In genomic region chr3:98339706-98340109, GRCm38 (mm10) we compare ENCODE assay signal across 8 mouse cellular contexts. TPM values are rescaled to one million over a fixed set of nuclear protein-coding genes. Genes with fewer than 3 reads are reported as not detected.
A peak's percentile ranks its signal among the peaks of the same experiment; 100 is the strongest.
DNase-seq lines count a peak whose midpoint lies in the region; ATAC-seq and TF ChIP-seq lines count a peak whose summit lies in the region.
"Not testable (repeated sequence)": the region's sequence is repeated elsewhere in the genome, so short reads cannot be mapped to it uniquely, and the experiment has no call there.

Phgdh (minus strand) TSS chr3:98339990.

- peak; percentile 89 for ATAC-seq in CD4-positive, CD25-positive, alpha-beta regulatory T cell, adult 4 months
- ATAC-seq in forebrain, embryonic 11.5 days (replicated peaks; ENCODE audit: low FRiP score): peak; percentile 88
- ATAC-seq in heart, embryonic 15.5 days (replicated peaks; ENCODE audit: insufficient number of reproducible peaks, insufficient read depth, low FRiP score, low read depth): peak; percentile 59
- peak; percentile 81 for ATAC-seq in kidney, postnatal 0 days (replicated peaks; ENCODE audit: low FRiP score, low read depth)
- ATAC-seq in liver, embryonic 11.5 days (replicated peaks; ENCODE audit: low FRiP score): peak; percentile 78
- ATAC-seq in stomach, embryonic 15.5 days (ENCODE audit: insufficient read depth, low FRiP score, low read depth): peak; percentile 77

- H3K79me2 ChIP-seq in myocyte (ENCODE audit: control insufficient read depth, insufficient read depth): peaks cover 42% of the 10 kb centered on the region

- not testable (repeated sequence) for H3K9me3 ChIP-seq in forebrain, embryonic 11.5 days (ENCODE audit: control insufficient read depth, low read length); heart, embryonic 15.5 days (replicated peaks); kidney, postnatal 0 days (replicated peaks; ENCODE audit: low read length); liver, embryonic 11.5 days (ENCODE audit: control insufficient read depth, low read length); stomach, embryonic 15.5 days

- peak within 1 kb of the TSS; percentile 74 for H3K9ac ChIP-seq in forebrain, embryonic 11.5 days (ENCODE audit: low read length)
- peak within 1 kb of the TSS; percentile 61 for H3K9ac ChIP-seq in heart, embryonic 15.5 days
- H3K9ac ChIP-seq in kidney, postnatal 0 days (ENCODE audit: low read depth, low read length): peak within 1 kb of the TSS; percentile 60
- H3K9ac ChIP-seq in liver, embryonic 11.5 days (ENCODE audit: low read depth, low read length): peak within 1 kb of the TSS; percentile 89
- peak within 1 kb of the TSS; percentile 56; the same call in 1 of the 2 replicates for H3K9ac ChIP-seq in stomach, embryonic 15.5 days

- peak within 1 kb of the TSS; percentile 45 for H3ac ChIP-seq in myocyte (ENCODE audit: control insufficient read depth, insufficient read length)

- peak; percentile 58 for TF ChIP-seq POLR2A in myocyte (IDR thresholded peaks at IDR 0.05; ENCODE audit: insufficient read length, low read depth)

- H3K27me3 ChIP-seq in forebrain, embryonic 11.5 days (ENCODE audit: control insufficient read depth, insufficient read depth, low read length); heart, embryonic 15.5 days; kidney, postnatal 0 days (ENCODE audit: insufficient read depth, low read length); liver, embryonic 11.5 days (replicated peaks; ENCODE audit: control insufficient read depth, insufficient read depth, low read length); myocyte (ENCODE audit: control insufficient read depth, insufficient read depth, insufficient read length); stomach, embryonic 15.5 days (replicated peaks): not testable (repeated sequence)

- H3K27ac ChIP-seq in forebrain, embryonic 11.5 days (ENCODE audit: low read depth, low read length): peak within 1 kb of the TSS; percentile 39
- peak within 1 kb of the TSS; percentile 52 for H3K27ac ChIP-seq in heart, embryonic 15.5 days
- H3K27ac ChIP-seq in kidney, postnatal 0 days: peak within 1 kb of the TSS; percentile 72
- H3K27ac ChIP-seq in liver, embryonic 11.5 days (ENCODE audit: low read depth, low read length): peak within 1 kb of the TSS; percentile 82
- peak within 1 kb of the TSS; percentile 78 for H3K27ac ChIP-seq in stomach, embryonic 15.5 days

- not testable (repeated sequence) for H3K36me3 ChIP-seq in forebrain, embryonic 11.5 days (ENCODE audit: control insufficient read depth, insufficient read depth, low read length); heart, embryonic 15.5 days; kidney, postnatal 0 days (ENCODE audit: insufficient read depth, low read length); liver, embryonic 11.5 days (ENCODE audit: control insufficient read depth, insufficient read depth, low read length); myocyte (ENCODE audit: control insufficient read depth, insufficient read depth); stomach, embryonic 15.5 days

- DNase-seq in c-Kit-positive CD71-negative TER-119-negative erythroid progenitor cells, embryonic 14.5 days (ENCODE audit: low read depth): peak; percentile 71
- peak; percentile 88 for DNase-seq in forebrain, embryonic 11.5 days (ENCODE audit: low spot score)
- peak; percentile 92 for DNase-seq in kidney, postnatal 0 days (ENCODE audit: low spot score)
- DNase-seq in liver, embryonic 11.5 days (ENCODE audit: low spot score): peak; percentile 74

- not testable (repeated sequence) for TF ChIP-seq CTCF in kidney, postnatal 0 days (IDR thresholded peaks at IDR 0.05; ENCODE audit: low read depth)

- H3K4me3 ChIP-seq in forebrain, embryonic 11.5 days (ENCODE audit: low read depth, low read length): peak within 1 kb of the TSS; percentile 73
- H3K4me3 ChIP-seq in heart, embryonic 15.5 days: peak within 1 kb of the TSS; percentile 64
- peak within 1 kb of the TSS; percentile 56 for H3K4me3 ChIP-seq in kidney, postnatal 0 days (replicated peaks; ENCODE audit: low read depth, low read length)
- H3K4me3 ChIP-seq in liver, embryonic 11.5 days (ENCODE audit: low read depth, low read length): peak within 1 kb of the TSS; percentile 81
- H3K4me3 ChIP-seq in myocyte: peak within 1 kb of the TSS; percentile 100
- H3K4me3 ChIP-seq in stomach, embryonic 15.5 days (replicated peaks): peak within 1 kb of the TSS; percentile 61

- H3K4me1 ChIP-seq in forebrain, embryonic 11.5 days (replicated peaks; ENCODE audit: control insufficient read depth, insufficient read depth, low read length): not testable (repeated sequence)
- H3K4me1 ChIP-seq in heart, embryonic 15.5 days (replicated peaks): peaks cover 23% of the 10 kb centered on the region
- peaks cover 20% of the 10 kb centered on the region; the same call in 1 of the 2 replicates for H3K4me1 ChIP-seq in kidney, postnatal 0 days (replicated peaks; ENCODE audit: insufficient read depth, low read length)
- peaks cover 33% of the 10 kb centered on the region for H3K4me1 ChIP-seq in liver, embryonic 11.5 days (replicated peaks; ENCODE audit: control insufficient read depth, insufficient read depth, low read length)
- H3K4me1 ChIP-seq in stomach, embryonic 15.5 days: peaks cover 18% of the 10 kb centered on the region

- under 1% methylated on average over 10 of the region's 10 CpGs for WGBS in forebrain, embryonic 11.5 days
- under 1% methylated on average over 10 of the region's 10 CpGs for WGBS in heart, embryonic 15.5 days
- 2% methylated on average over 9 of the region's 10 CpGs for WGBS in kidney, postnatal 0 days
- WGBS in liver, embryonic 11.5 days: 0% methylated on average over 10 of the region's 10 CpGs
- 0% methylated on average over 10 of the region's 10 CpGs for WGBS in stomach, embryonic 15.5 days

- peak within 1 kb of the TSS; percentile 82 for H3K4me2 ChIP-seq in forebrain, embryonic 11.5 days (ENCODE audit: low read depth, low read length, severe bottlenecking)
- peak within 1 kb of the TSS; percentile 96 for H3K4me2 ChIP-seq in heart, embryonic 15.5 days
- peak within 1 kb of the TSS; percentile 93 for H3K4me2 ChIP-seq in kidney, postnatal 0 days (ENCODE audit: low read length)
- H3K4me2 ChIP-seq in liver, embryonic 11.5 days: peak within 1 kb of the TSS; percentile 93
- peak within 1 kb of the TSS; percentile 88 for H3K4me2 ChIP-seq in myocyte (ENCODE audit: low read depth)
- peak within 1 kb of the TSS; percentile 94 for H3K4me2 ChIP-seq in stomach, embryonic 15.5 days

TF ChIP-seq in myocyte, 11 proteins besides CTCF, POLR2A, EP300 and RAD21:
- TF ChIP-seq POLR2AphosphoS2 (IDR thresholded peaks at IDR 0.05; ENCODE audit: insufficient read length, low read depth): peak; percentile 59
- peak; percentile 62 for TF ChIP-seq E2F4 (IDR thresholded peaks at IDR 0.05; ENCODE audit: insufficient read depth)
TF ChIP-seq in myocyte: peak in this region for 2; not testable (repeated sequence) for 9.

RNA-seq across cellular contexts. Expression of gene Phgdh, which starts in this region (rescaled TPM):
- polyA plus RNA-seq in CD4-positive, CD25-positive, alpha-beta regulatory T cell, adult 4 months (2017; shearing (Covaris generic)): 100 to 1,000 TPM in 1 of 2 experiments, 10 to 100 TPM in 1; 98.0 to 189 TPM
- polyA plus RNA-seq in forebrain, embryonic 11.5 days (2014; fragmentation: Nextera tagmentation; extraction: Ambion mirVana): 332 and 367 TPM in 2 replicates
- polyA plus RNA-seq in heart, embryonic 15.5 days (2015; fragmentation: Nextera tagmentation; extraction: Ambion mirVana): 59.7 and 123 TPM in 2 replicates
- 312 and 339 TPM in 2 replicates for polyA plus RNA-seq in kidney, postnatal 0 days (2015; fragmentation: Nextera tagmentation; extraction: Ambion mirVana)
- polyA plus RNA-seq in liver, embryonic 11.5 days (2014; fragmentation: Nextera tagmentation; extraction: Ambion mirVana): 554 and 596 TPM in 2 replicates
- polyA plus RNA-seq in myocyte (2012; fragmentation: generic; extraction: Trizol): 849 TPM
- 272 and 344 TPM in 2 replicates for polyA plus RNA-seq in stomach, embryonic 15.5 days (2015; fragmentation: Nextera tagmentation; extraction: Ambion mirVana)

Comparison
In these comparisons a context has a peak if more than half of its experiments do, and no peak if none do; other contexts are left out.
1. Peak in every context shown above with its lines: DNase-seq, ATAC-seq, H3K4me3 ChIP-seq and H3K27ac ChIP-seq.